ENCODE assay signal across 16 mouse cellular contexts in genomic region chr19:42876563-42876962, GRCm38 (mm10).
"Had no signal": no experiment of that assay in that cellular context is flagged by ENCODE, and none has a peak within 500 bp of the region (broad histone marks: within the 10 kb centered on the region; RNA-seq: fewer than 3 reads in every experiment).

No protein-coding gene starts in this region.

- H3K4me3 ChIP-seq: liver, embryonic 15.5 days; lung, embryonic 15.5 days; megakaryocyte, embryonic 14.5 days; midbrain, embryonic 13.5 days; midbrain, embryonic 15.5 days; neural tube, embryonic 12.5 days had no signal

- H3K36me3 ChIP-seq: liver, embryonic 15.5 days; lung, embryonic 15.5 days; midbrain, embryonic 13.5 days; midbrain, embryonic 15.5 days; neural tube, embryonic 12.5 days had no signal

- ATAC-seq: liver, postnatal 0 days; lung, postnatal 0 days; midbrain, embryonic 13.5 days; midbrain, embryonic 15.5 days had no signal

- H3K4me2 ChIP-seq: liver, embryonic 15.5 days; lung, embryonic 15.5 days; midbrain, embryonic 11.5 days; midbrain, embryonic 13.5 days; midbrain, embryonic 15.5 days; neural tube, embryonic 12.5 days had no signal

- H3K9ac ChIP-seq: liver, embryonic 15.5 days; liver, postnatal 0 days; lung, embryonic 15.5 days; midbrain, embryonic 13.5 days; midbrain, embryonic 15.5 days; neural tube, embryonic 12.5 days had no signal

- H3K27me3 ChIP-seq: liver, embryonic 15.5 days; lung, embryonic 15.5 days; midbrain, embryonic 13.5 days; midbrain, embryonic 15.5 days; neural tube, embryonic 12.5 days had no signal

- DNase-seq: liver, postnatal 0 days; lung, adult 2 months; lung, postnatal 14 days; lung, postnatal 36 days; right cerebral cortex, postnatal 14 days; thymus, adult 2 months; thymus, postnatal 25 days had no signal

- H3K27ac ChIP-seq: liver, embryonic 15.5 days; lung, embryonic 15.5 days; macrophage; midbrain, embryonic 13.5 days; midbrain, embryonic 15.5 days; neural tube, embryonic 12.5 days had no signal

- H3K9me3 ChIP-seq: liver, embryonic 15.5 days; lung, embryonic 15.5 days; megakaryocyte, embryonic 14.5 days; midbrain, embryonic 13.5 days; midbrain, embryonic 15.5 days; neural tube, embryonic 12.5 days had no signal

- H3K4me1 ChIP-seq: liver, embryonic 15.5 days; lung, embryonic 15.5 days; megakaryocyte, embryonic 14.5 days; midbrain, embryonic 13.5 days; midbrain, embryonic 15.5 days; neural tube, embryonic 12.5 days had no signal
